In genomic region chr5:138657407-138657806, GRCm38 (mm10) we compare ENCODE assay signal across 19 mouse cellular contexts. TPM values are rescaled to one million over a fixed set of nuclear protein-coding genes. Genes with fewer than 3 reads are reported as not detected.
DNase-seq lines count a peak whose midpoint lies in the region; ATAC-seq and TF ChIP-seq lines count a peak whose summit lies in the region.
"Had no signal": no experiment of that assay in that cellular context is flagged by ENCODE, and none has a peak within 500 bp of the region (broad histone marks: within the 10 kb centered on the region; RNA-seq: fewer than 3 reads in every experiment).

No protein-coding gene starts in this region.

- H3K27me3 ChIP-seq in forebrain, embryonic 12.5 days, result no peaks in the 10 kb centered on the region
- H3K27me3 ChIP-seq in forebrain, embryonic 14.5 days (replicated peaks; ENCODE audit: control insufficient read depth, insufficient read depth, low read length), result no peaks in the 10 kb centered on the region
- H3K27me3 ChIP-seq in hindbrain, postnatal 0 days (ENCODE audit: insufficient read depth, low read length), result no peaks in the 10 kb centered on the region
- no peaks in the 10 kb centered on the region for H3K27me3 ChIP-seq in hindbrain, embryonic 13.5 days
- no peaks in the 10 kb centered on the region for H3K27me3 ChIP-seq in midbrain, embryonic 16.5 days (ENCODE audit: control insufficient read depth, insufficient read depth, low read depth, low read length)
- no peaks in the 10 kb centered on the region for H3K27me3 ChIP-seq in midbrain, postnatal 0 days (ENCODE audit: insufficient read depth, low read length)
- H3K27me3 ChIP-seq in splenic B cell, adult 2 months (ENCODE audit: control insufficient read depth, insufficient read depth, low read length, poor library complexity, severe bottlenecking), result no peaks in the 10 kb centered on the region
- H3K27me3 ChIP-seq: limb, embryonic 15.5 days; lung, embryonic 15.5 days; midbrain, embryonic 15.5 days; neural tube, embryonic 15.5 days had no signal

- no peak overlapping the region for H3K9ac ChIP-seq in forebrain, embryonic 12.5 days
- no peak overlapping the region for H3K9ac ChIP-seq in forebrain, embryonic 14.5 days (ENCODE audit: low read length)
- no peak overlapping the region for H3K9ac ChIP-seq in hindbrain, postnatal 0 days (replicated peaks; ENCODE audit: low read length)
- no peak overlapping the region for H3K9ac ChIP-seq in hindbrain, embryonic 13.5 days
- no peak overlapping the region for H3K9ac ChIP-seq in midbrain, embryonic 16.5 days (ENCODE audit: low read depth, low read length)
- no peak overlapping the region for H3K9ac ChIP-seq in midbrain, postnatal 0 days (replicated peaks; ENCODE audit: low read length, poor library complexity, severe bottlenecking)
- H3K9ac ChIP-seq: forebrain, postnatal 0 days; limb, embryonic 15.5 days; liver, embryonic 14.5 days; lung, embryonic 15.5 days; midbrain, embryonic 15.5 days; neural tube, embryonic 15.5 days had no signal

- WGBS in forebrain, embryonic 12.5 days, result 94% methylated on average over 3 of the region's 3 CpGs
- WGBS in forebrain, embryonic 14.5 days, result 90% methylated on average over 3 of the region's 3 CpGs
- 96% methylated on average over 3 of the region's 3 CpGs for WGBS in hindbrain, postnatal 0 days
- WGBS in hindbrain, embryonic 13.5 days, result 96% methylated on average over 3 of the region's 3 CpGs
- 89% methylated on average over 3 of the region's 3 CpGs for WGBS in midbrain, embryonic 16.5 days
- 93% methylated on average over 3 of the region's 3 CpGs for WGBS in midbrain, postnatal 0 days

- no peaks in the 10 kb centered on the region for H3K4me1 ChIP-seq in forebrain, embryonic 12.5 days
- no peaks in the 10 kb centered on the region for H3K4me1 ChIP-seq in forebrain, embryonic 14.5 days (ENCODE audit: control insufficient read depth, insufficient read depth, low read length)
- no peaks in the 10 kb centered on the region for H3K4me1 ChIP-seq in hindbrain, postnatal 0 days (ENCODE audit: insufficient read depth, low read length)
- H3K4me1 ChIP-seq in hindbrain, embryonic 13.5 days (replicated peaks), result no peaks in the 10 kb centered on the region
- no peaks in the 10 kb centered on the region for H3K4me1 ChIP-seq in midbrain, embryonic 16.5 days (ENCODE audit: control insufficient read depth, insufficient read depth, low read length)
- no peaks in the 10 kb centered on the region for H3K4me1 ChIP-seq in midbrain, postnatal 0 days (ENCODE audit: insufficient read depth, low read length)
- H3K4me1 ChIP-seq: forebrain, embryonic 10.5 days; limb, embryonic 10.5 days; limb, embryonic 15.5 days; lung, embryonic 15.5 days; midbrain, embryonic 15.5 days had no signal

- no peak overlapping the region for H3K4me3 ChIP-seq in forebrain, embryonic 12.5 days (replicated peaks)
- no peak overlapping the region for H3K4me3 ChIP-seq in forebrain, embryonic 14.5 days (ENCODE audit: low read depth, low read length)
- H3K4me3 ChIP-seq in hindbrain, postnatal 0 days (ENCODE audit: low read length), result no peak overlapping the region
- H3K4me3 ChIP-seq in hindbrain, embryonic 13.5 days, result no peak overlapping the region
- H3K4me3 ChIP-seq in midbrain, embryonic 16.5 days (ENCODE audit: low read depth, low read length), result no peak overlapping the region
- no peak overlapping the region for H3K4me3 ChIP-seq in midbrain, postnatal 0 days (ENCODE audit: low read depth, low read length)
- H3K4me3 ChIP-seq: forebrain, embryonic 10.5 days; limb, embryonic 10.5 days; limb, embryonic 15.5 days; lung, embryonic 15.5 days; midbrain, embryonic 15.5 days; myocyte; neural tube, embryonic 15.5 days had no signal

- H3K9me3 ChIP-seq in forebrain, embryonic 12.5 days, result no peaks in the 10 kb centered on the region
- H3K9me3 ChIP-seq in forebrain, embryonic 14.5 days (replicated peaks; ENCODE audit: control insufficient read depth, low read length), result no peaks in the 10 kb centered on the region
- H3K9me3 ChIP-seq in hindbrain, postnatal 0 days (ENCODE audit: low read length), result no peaks in the 10 kb centered on the region
- no peaks in the 10 kb centered on the region for H3K9me3 ChIP-seq in hindbrain, embryonic 13.5 days
- no peaks in the 10 kb centered on the region for H3K9me3 ChIP-seq in midbrain, embryonic 16.5 days (replicated peaks; ENCODE audit: control insufficient read depth, low read length, poor library complexity, severe bottlenecking)
- H3K9me3 ChIP-seq in midbrain, postnatal 0 days (ENCODE audit: low read length), result no peaks in the 10 kb centered on the region
- H3K9me3 ChIP-seq: forebrain, embryonic 10.5 days; G1E; limb, embryonic 10.5 days; limb, embryonic 15.5 days; lung, embryonic 15.5 days; midbrain, embryonic 15.5 days; neural tube, embryonic 15.5 days had no signal

- DNase-seq in forebrain, embryonic 14.5 days (ENCODE audit: low spot score), result no peak
- DNase-seq in hindbrain, postnatal 0 days (ENCODE audit: low spot score), result no peak
- DNase-seq in midbrain, postnatal 0 days (ENCODE audit: low spot score), result no peak
- DNase-seq in splenic B cell, adult 2 months (ENCODE audit: low read depth, low spot score), result peak; percentile 2
- no peak for DNase-seq in urinary bladder, postnatal 25 days (ENCODE audit: low spot score)

- H3K27ac ChIP-seq in forebrain, embryonic 12.5 days, result no peak overlapping the region
- H3K27ac ChIP-seq in forebrain, embryonic 14.5 days (ENCODE audit: low read depth, low read length), result no peak overlapping the region
- no peak overlapping the region for H3K27ac ChIP-seq in hindbrain, postnatal 0 days
- no peak overlapping the region for H3K27ac ChIP-seq in hindbrain, embryonic 13.5 days
- no peak overlapping the region for H3K27ac ChIP-seq in midbrain, embryonic 16.5 days (ENCODE audit: low read length)
- H3K27ac ChIP-seq in midbrain, postnatal 0 days (ENCODE audit: low read depth, low read length), result no peak overlapping the region
- H3K27ac ChIP-seq: forebrain, embryonic 10.5 days; limb, embryonic 10.5 days; limb, embryonic 15.5 days; liver, embryonic 14.5 days; lung, embryonic 15.5 days; midbrain, embryonic 15.5 days; neural tube, embryonic 15.5 days; stomach, postnatal 0 days had no signal

- no peaks in the 10 kb centered on the region for H3K36me3 ChIP-seq in forebrain, embryonic 12.5 days (replicated peaks)
- H3K36me3 ChIP-seq in forebrain, embryonic 14.5 days (ENCODE audit: control insufficient read depth, insufficient read depth, low read length), result no peaks in the 10 kb centered on the region
- H3K36me3 ChIP-seq in hindbrain, postnatal 0 days (ENCODE audit: insufficient read depth, low read length), result no peaks in the 10 kb centered on the region
- no peaks in the 10 kb centered on the region for H3K36me3 ChIP-seq in hindbrain, embryonic 13.5 days
- no peaks in the 10 kb centered on the region for H3K36me3 ChIP-seq in midbrain, embryonic 16.5 days (ENCODE audit: control insufficient read depth, insufficient read depth, low read length)
- no peaks in the 10 kb centered on the region for H3K36me3 ChIP-seq in midbrain, postnatal 0 days (ENCODE audit: insufficient read depth, low read length)
- no peaks in the 10 kb centered on the region for H3K36me3 ChIP-seq in splenic B cell, adult 2 months (ENCODE audit: control insufficient read depth, insufficient read depth, low read length, poor library complexity, severe bottlenecking)
- H3K36me3 ChIP-seq: forebrain, embryonic 10.5 days; G1E; limb, embryonic 10.5 days; lung, embryonic 15.5 days; midbrain, embryonic 15.5 days; neural tube, embryonic 15.5 days had no signal

- 0 out of 2 replicates have a peak, but pooled peaks have one; percentile 30 for ATAC-seq in forebrain, embryonic 12.5 days (ENCODE audit: low FRiP score)
- ATAC-seq in forebrain, embryonic 14.5 days, result no peak
- ATAC-seq in hindbrain, postnatal 0 days, result 0 out of 2 replicates have a peak, but pooled peaks have one; percentile 24
- no peak for ATAC-seq in hindbrain, embryonic 13.5 days (ENCODE audit: low FRiP score)
- ATAC-seq in midbrain, embryonic 16.5 days, result peak; percentile 60; the same call in 1 of the 2 replicates
- ATAC-seq in midbrain, postnatal 0 days (ENCODE audit: low FRiP score), result no peak

- TF ChIP-seq CTCF in hindbrain, postnatal 0 days (IDR thresholded peaks at IDR 0.05; ENCODE audit: low read depth), result no peak
- no peak for TF ChIP-seq CTCF in midbrain, postnatal 0 days (IDR thresholded peaks at IDR 0.05)

- H3K4me2 ChIP-seq in forebrain, embryonic 12.5 days, result no peak overlapping the region
- H3K4me2 ChIP-seq in forebrain, embryonic 14.5 days (ENCODE audit: low read length), result no peak overlapping the region
- no peak overlapping the region for H3K4me2 ChIP-seq in hindbrain, postnatal 0 days (ENCODE audit: low read depth, low read length)
- no peak overlapping the region for H3K4me2 ChIP-seq in hindbrain, embryonic 13.5 days
- no peak overlapping the region for H3K4me2 ChIP-seq in midbrain, embryonic 16.5 days (ENCODE audit: low read length)
- no peak overlapping the region for H3K4me2 ChIP-seq in midbrain, postnatal 0 days (ENCODE audit: low read depth, low read length, poor library complexity, severe bottlenecking)
- H3K4me2 ChIP-seq: limb, embryonic 15.5 days; lung, embryonic 15.5 days; midbrain, embryonic 15.5 days; neural tube, embryonic 15.5 days had no signal

RNA-seq across cellular contexts. Expression of gene A430033K04Rik, which starts 34.7 kb away (rescaled TPM):
- 15.9 and 17.6 TPM in 2 replicates for polyA plus RNA-seq in forebrain, embryonic 12.5 days (2016; fragmentation: Nextera tagmentation; extraction: Ambion mirVana)
- polyA plus RNA-seq in forebrain, embryonic 14.5 days (2014; fragmentation: Nextera tagmentation; extraction: Ambion mirVana), result 12.5 and 19.7 TPM in 2 replicates
- total RNA-seq in hindbrain, postnatal 0 days (2014; rRNA removed), result 8.9 and 12.1 TPM in 2 replicates
- 11.6 and 12.1 TPM in 2 replicates for polyA plus RNA-seq in hindbrain, postnatal 0 days (2015; fragmentation: Nextera tagmentation; extraction: Ambion mirVana)
- 21.9 and 22.3 TPM in 2 replicates for polyA plus RNA-seq in hindbrain, embryonic 13.5 days (2015; fragmentation: Nextera tagmentation; extraction: Ambion mirVana)
- polyA plus RNA-seq in midbrain, embryonic 16.5 days (2015; fragmentation: Nextera tagmentation; extraction: Ambion mirVana), result 25.3 and 26.3 TPM in 2 replicates
- 15.4 and 17.2 TPM in 2 replicates for total RNA-seq in midbrain, postnatal 0 days (2014; rRNA removed)
- polyA plus RNA-seq in midbrain, postnatal 0 days (2015; fragmentation: Nextera tagmentation; extraction: Ambion mirVana), result 12.6 and 12.9 TPM in 2 replicates

RNA-seq across cellular contexts. Expression of gene Zfp68, which starts 37.8 kb away (rescaled TPM):
- polyA plus RNA-seq in forebrain, embryonic 12.5 days (2016; fragmentation: Nextera tagmentation; extraction: Ambion mirVana), result 79.6 and 81.4 TPM in 2 replicates
- 122 and 144 TPM in 2 replicates for polyA plus RNA-seq in forebrain, embryonic 14.5 days (2014; fragmentation: Nextera tagmentation; extraction: Ambion mirVana)
- 32.2 and 36.6 TPM in 2 replicates for total RNA-seq in hindbrain, postnatal 0 days (2014; rRNA removed)
- polyA plus RNA-seq in hindbrain, postnatal 0 days (2015; fragmentation: Nextera tagmentation; extraction: Ambion mirVana), result 43.3 and 46.3 TPM in 2 replicates
- 85.2 and 87.1 TPM in 2 replicates for polyA plus RNA-seq in hindbrain, embryonic 13.5 days (2015; fragmentation: Nextera tagmentation; extraction: Ambion mirVana)
- 75.8 and 80.6 TPM in 2 replicates for polyA plus RNA-seq in midbrain, embryonic 16.5 days (2015; fragmentation: Nextera tagmentation; extraction: Ambion mirVana)
- total RNA-seq in midbrain, postnatal 0 days (2014; rRNA removed), result 42.5 and 46.6 TPM in 2 replicates
- polyA plus RNA-seq in midbrain, postnatal 0 days (2015; fragmentation: Nextera tagmentation; extraction: Ambion mirVana), result 40.1 and 45.8 TPM in 2 replicates

Comparison
In these comparisons a context has a peak if more than half of its experiments do, and no peak if none do; other contexts are left out.
1. ATAC-seq: peak in forebrain, embryonic 12.5 days (single experiment), hindbrain, postnatal 0 days (single experiment) and midbrain, embryonic 16.5 days (single experiment); none in forebrain, embryonic 14.5 days (single experiment), hindbrain, embryonic 13.5 days (single experiment) and midbrain, postnatal 0 days (single experiment).